Mouse (Mus musculus) megakaryocyte progenitor cell, adult 5-6 weeks (primary cell): ENCODE data around the gene Tnip1. TPM values are rescaled to one million over a fixed set of nuclear protein-coding genes. Genes with fewer than 3 reads are reported as not detected.

Experiments
- total RNA-seq, 2 experiments: library from RNA; stranded (forward) in 1 of 2; stranded (reverse) in 1 of 2; fragments of 157-497, 149-512 nt in 1 of 2; fragments of 200-1000 nt in 1 of 2; gene quantifications; 2 replicates each; pipeline versions ENCODE4 v1.2.3 to v1.2.4; 2015 to 2017

The Tnip1 gene
- total RNA-seq, 2 experiments from 2014 or later, result 27.6 to 33.8 TPM

Other genes with a start within 250 kb of the Tnip1 start
- gene Cdc42se2, start 175.2 kb downstream of the Tnip1 start, total RNA-seq (2015), result 39.1 and 41.1 TPM in 2 replicates
- 51.9 and 52.0 TPM in 2 replicates for gene Cdc42se2, start 175.2 kb downstream of the Tnip1 start, total RNA-seq (2017)
- gene Lyrm7, start 102.0 kb downstream of the Tnip1 start, total RNA-seq (2015), result 2.9 and 5.3 TPM in 2 replicates
- gene Lyrm7, start 102.0 kb downstream of the Tnip1 start, total RNA-seq (2017), result 2.0 and 4.1 TPM in 2 replicates
- gene Hint1, start 96.5 kb downstream of the Tnip1 start, total RNA-seq (2015), result 458 and 490 TPM in 2 replicates
- 506 and 582 TPM in 2 replicates for gene Hint1, start 96.5 kb downstream of the Tnip1 start, total RNA-seq (2017)
- 29.9 and 42.3 TPM in 2 replicates for gene Gpx3, start 60.5 kb downstream of the Tnip1 start, total RNA-seq (2015)
- gene Gpx3, start 60.5 kb downstream of the Tnip1 start, total RNA-seq (2017), result 3.2 TPM in 2 replicates
- 35.7 and 37.4 TPM in 2 replicates for gene Anxa6, start 70.5 kb upstream of the Tnip1 start, total RNA-seq (2015)
- gene Anxa6, start 70.5 kb upstream of the Tnip1 start, total RNA-seq (2017), result 63.2 and 82.4 TPM in 2 replicates
- gene Ccdc69, start 115.2 kb upstream of the Tnip1 start, total RNA-seq (2015), result 23.4 and 27.3 TPM in 2 replicates
- 19.2 and 22.9 TPM in 2 replicates for gene Ccdc69, start 115.2 kb upstream of the Tnip1 start, total RNA-seq (2017)
- 89.0 and 92.0 TPM in 2 replicates for gene Gm2a, start 135.2 kb upstream of the Tnip1 start, total RNA-seq (2015)
- 53.6 and 54.6 TPM in 2 replicates for gene Gm2a, start 135.2 kb upstream of the Tnip1 start, total RNA-seq (2017)
- not detected in 2 replicates for gene Slc36a3, start 188.8 kb upstream of the Tnip1 start, total RNA-seq (2015)
- gene Slc36a3, start 188.8 kb upstream of the Tnip1 start, total RNA-seq (2017), result 0.14 TPM in 1 of 2 replicates, not detected in the other
- 3.1 and 4.7 TPM in 2 replicates for gene Slc36a2, start 222.2 kb upstream of the Tnip1 start, total RNA-seq (2015)
- gene Slc36a2, start 222.2 kb upstream of the Tnip1 start, total RNA-seq (2017), result 1.7 and 2.6 TPM in 2 replicates
- gene Slc36a1, start 241.4 kb upstream of the Tnip1 start, total RNA-seq (2015), result 24.6 and 25.4 TPM in 2 replicates
- 10.7 and 12.4 TPM in 2 replicates for gene Slc36a1, start 241.4 kb upstream of the Tnip1 start, total RNA-seq (2017)